Mouse (Mus musculus): Measurements from ENCODE around the gene Set.

DNA sequence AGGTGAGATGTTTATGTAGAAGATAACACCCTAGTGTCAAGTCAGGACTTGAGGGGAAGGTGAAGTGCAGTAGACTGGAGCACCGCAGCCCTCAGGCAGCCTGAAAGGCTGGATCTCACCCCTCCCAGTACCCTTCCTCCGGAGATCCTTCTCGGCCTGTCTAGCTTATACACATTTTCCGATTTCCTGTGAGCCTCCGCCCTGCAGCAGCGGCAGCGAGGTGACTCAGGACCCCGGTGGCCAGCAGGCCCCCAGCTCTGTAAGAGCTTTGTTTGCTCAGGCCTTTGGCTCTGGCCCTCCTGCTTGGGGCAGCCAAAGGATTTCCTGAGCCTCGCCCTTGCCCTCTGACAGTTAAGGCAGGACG is 21.2 kb downstream of the Set start:
- TF ChIP-seq CTCF (IDR thresholded peaks at IDR 0.05; ENCODE audit: low read depth) (no peak), EP300 (IDR thresholded peaks at IDR 0.05; ENCODE audit: low read depth) (no peak)
